Mouse (Mus musculus) adrenal gland (tissue): ENCODE measurements around the gene Cyp4x1.

Experiments
- intact Hi-C: fragments of 180-260 bp; cut with DNase I; formaldehyde crosslinking; loops from one replicate; pipeline ENCODE4 v1.15.1; 2025

Cyp4x1 gene

GRCm38 (mm10) chr4:115057674-115058316, 76.3 kb downstream of the Cyp4x1 start:
- intact Hi-C loops = no loop called here

GRCm38 (mm10) chr4:115056921-115057673, 77.0 kb downstream of the Cyp4x1 start:
- intact Hi-C loops = no loop called here

GRCm38 (mm10) chr4:115056371-115056920, 77.6 kb downstream of the Cyp4x1 start, which contains the start of gene Tal1:
Tal1 (plus strand) TSS chr4:115056426.
- intact Hi-C loops = no loop called here
